Mouse (Mus musculus): ENCODE measurements around the gene Plppr2. TPM values are rescaled to one million over a fixed set of nuclear protein-coding genes. Genes with fewer than 3 reads are reported as not detected.

Gene Plppr2
- polyA plus RNA-seq, 1 experiment, result 5.4 TPM

- Histone ChIP-seq H3K4me3 (ENCODE audit: low read depth, low read length) (no peak overlapping the region), H3K36me3 (ENCODE audit: control insufficient read depth, insufficient read depth, low read length, poor library complexity, severe bottlenecking) (no peaks in the 10 kb centered on the region), H3K27ac (ENCODE audit: insufficient read depth, low read length) (no peak overlapping the region), H3K9me3 (replicated peaks; ENCODE audit: control insufficient read depth, insufficient read depth, low read length, poor library complexity, severe bottlenecking) (no peaks in the 10 kb centered on the region), H3K27me3 (ENCODE audit: control insufficient read depth, insufficient read depth, low read length, poor library complexity, severe bottlenecking) (no peaks in the 10 kb centered on the region), H3K9ac (ENCODE audit: low read depth, poor library complexity, severe bottlenecking) (no peak overlapping the region), H3K4me1 (ENCODE audit: control insufficient read depth, insufficient read depth, low read length) (no peaks in the 10 kb centered on the region)
- no peak for TF ChIP-seq CTCF (IDR thresholded peaks at IDR 0.05; ENCODE audit: low read depth, low read length)
- no peak for TF ChIP-seq EP300 (IDR thresholded peaks at IDR 0.05; ENCODE audit: insufficient read depth, low read depth, low read length)
- TF ChIP-seq POLR2A (IDR thresholded peaks at IDR 0.05; ENCODE audit: insufficient read depth, low read length), result no peak
Observed at GRCm38 (mm10) chr9:21996178-21996867, 59.5 kb downstream of the Plppr2 start.

Other genes with a start within 250 kb of the Plppr2 start
- 79.3 and 80.6 TPM in 2 replicates for gene Ldlr, start 213.6 kb upstream of the Plppr2 start, polyA plus RNA-seq (2011; ENCODE audit: insufficient read depth, insufficient read length, low read depth, missing spikeins)
- gene Spc24, start 176.7 kb upstream of the Plppr2 start, polyA plus RNA-seq (2011; ENCODE audit: insufficient read depth, insufficient read length, low read depth, missing spikeins), result 56.6 and 62.5 TPM in 2 replicates
- 62.3 and 63.5 TPM in 2 replicates for gene Kank2, start 138.3 kb upstream of the Plppr2 start, polyA plus RNA-seq (2011; ENCODE audit: insufficient read depth, insufficient read length, low read depth, missing spikeins)
- gene Angptl8, start 101.5 kb upstream of the Plppr2 start, polyA plus RNA-seq (2011; ENCODE audit: insufficient read depth, insufficient read length, low read depth, missing spikeins), result not detected in 2 replicates
- 74.9 and 80.8 TPM in 2 replicates for gene Dock6, start 84.4 kb upstream of the Plppr2 start, polyA plus RNA-seq (2011; ENCODE audit: insufficient read depth, insufficient read length, low read depth, missing spikeins)
- gene Rab3d, start 18.8 kb upstream of the Plppr2 start, polyA plus RNA-seq (2011; ENCODE audit: insufficient read depth, insufficient read length, low read depth, missing spikeins), result 5.7 and 7.8 TPM in 2 replicates
- 2.9 and 4.9 TPM in 2 replicates for gene Ccdc159, start 9.6 kb upstream of the Plppr2 start, polyA plus RNA-seq (2011; ENCODE audit: insufficient read depth, insufficient read length, low read depth, missing spikeins)
- gene Tmem205, start 9.5 kb upstream of the Plppr2 start, polyA plus RNA-seq (2011; ENCODE audit: insufficient read depth, insufficient read length, low read depth, missing spikeins), result 19.9 and 21.4 TPM in 2 replicates
- gene Swsap1, start 18.7 kb downstream of the Plppr2 start, polyA plus RNA-seq (2011; ENCODE audit: insufficient read depth, insufficient read length, low read depth, missing spikeins), result 8.5 TPM in 2 replicates
- 0.57 and 1.9 TPM in 2 replicates for gene Epor, start 26.5 kb downstream of the Plppr2 start, polyA plus RNA-seq (2011; ENCODE audit: insufficient read depth, insufficient read length, low read depth, missing spikeins)
- 9.2 and 9.7 TPM in 2 replicates for gene Rgl3, start 52.4 kb downstream of the Plppr2 start, polyA plus RNA-seq (2011; ENCODE audit: insufficient read depth, insufficient read length, low read depth, missing spikeins)
- 1.6 and 2.8 TPM in 2 replicates for gene Ccdc151, start 65.6 kb downstream of the Plppr2 start, polyA plus RNA-seq (2011; ENCODE audit: insufficient read depth, insufficient read length, low read depth, missing spikeins)
- gene Prkcsh, start 65.8 kb downstream of the Plppr2 start, polyA plus RNA-seq (2011; ENCODE audit: insufficient read depth, insufficient read length, low read depth, missing spikeins), result 108 and 116 TPM in 2 replicates
- gene Elavl3, start 115.0 kb downstream of the Plppr2 start, polyA plus RNA-seq (2011; ENCODE audit: insufficient read depth, insufficient read length, low read depth, missing spikeins), result 8.3 and 10.6 TPM in 2 replicates
- gene Gm49318, start 134.2 kb downstream of the Plppr2 start, polyA plus RNA-seq (2011; ENCODE audit: insufficient read depth, insufficient read length, low read depth, missing spikeins), result not detected in 2 replicates
- 7.2 and 8.8 TPM in 2 replicates for gene Zfp653, start 134.3 kb downstream of the Plppr2 start, polyA plus RNA-seq (2011; ENCODE audit: insufficient read depth, insufficient read length, low read depth, missing spikeins)
- 20.9 and 21.9 TPM in 2 replicates for gene Ecsit, start 148.4 kb downstream of the Plppr2 start, polyA plus RNA-seq (2011; ENCODE audit: insufficient read depth, insufficient read length, low read depth, missing spikeins)
- gene Cnn1, start 162.2 kb downstream of the Plppr2 start, polyA plus RNA-seq (2011; ENCODE audit: insufficient read depth, insufficient read length, low read depth, missing spikeins), result 7.8 and 10.1 TPM in 2 replicates
- gene Elof1, start 180.1 kb downstream of the Plppr2 start, polyA plus RNA-seq (2011; ENCODE audit: insufficient read depth, insufficient read length, low read depth, missing spikeins), result 48.4 and 49.8 TPM in 2 replicates
- 6.1 and 7.6 TPM in 2 replicates for gene Acp5, start 198.7 kb downstream of the Plppr2 start, polyA plus RNA-seq (2011; ENCODE audit: insufficient read depth, insufficient read length, low read depth, missing spikeins)
- 83.8 and 86.5 TPM in 2 replicates for gene Pigyl, start 219.8 kb downstream of the Plppr2 start, polyA plus RNA-seq (2011; ENCODE audit: insufficient read depth, insufficient read length, low read depth, missing spikeins)

Measured in ES-Bruce4 (cell line).